In genomic region chr8:108246934-108247417, GRCm38 (mm10) we compare ENCODE assay signal across 13 mouse cellular contexts.
DNase-seq lines count a peak whose midpoint lies in the region; ATAC-seq lines count a peak whose summit lies in the region.
"Had no signal": no experiment of that assay in that cellular context is flagged by ENCODE, and none has a peak within 500 bp of the region (broad histone marks: within the 10 kb centered on the region; RNA-seq: fewer than 3 reads in every experiment).

No protein-coding gene starts in this region.

- H3K9ac ChIP-seq in forebrain, embryonic 13.5 days, result peak overlapping the region; percentile 30; the same call in 1 of the 2 replicates
- no peak overlapping the region for H3K9ac ChIP-seq in hindbrain, embryonic 15.5 days
- peak overlapping the region; percentile 48; the same call in 1 of the 2 replicates for H3K9ac ChIP-seq in midbrain, embryonic 16.5 days (ENCODE audit: low read depth, low read length)
- H3K9ac ChIP-seq: heart, embryonic 13.5 days; liver, embryonic 13.5 days had no signal

- H3K27me3 ChIP-seq in heart, embryonic 10.5 days (ENCODE audit: insufficient read depth, poor library complexity, severe bottlenecking), result no peaks in the 10 kb centered on the region
- H3K27me3 ChIP-seq in forebrain, embryonic 13.5 days, result peaks cover 24% of the 10 kb centered on the region
- H3K27me3 ChIP-seq in hindbrain, embryonic 15.5 days, result 0 out of 2 replicates have a peak, but pooled peaks cover 6% of the 10 kb centered on the region
- no peaks in the 10 kb centered on the region for H3K27me3 ChIP-seq in midbrain, embryonic 16.5 days (ENCODE audit: control insufficient read depth, insufficient read depth, low read depth, low read length)
- H3K27me3 ChIP-seq: heart, embryonic 13.5 days; liver, embryonic 13.5 days had no signal

- peaks cover 13% of the 10 kb centered on the region; the same call in 1 of the 2 replicates for H3K4me1 ChIP-seq in heart, embryonic 10.5 days
- H3K4me1 ChIP-seq in forebrain, embryonic 13.5 days, result peaks cover 43% of the 10 kb centered on the region
- peaks cover 33% of the 10 kb centered on the region for H3K4me1 ChIP-seq in hindbrain, embryonic 15.5 days (replicated peaks)
- peaks cover 31% of the 10 kb centered on the region for H3K4me1 ChIP-seq in midbrain, embryonic 16.5 days (ENCODE audit: control insufficient read depth, insufficient read depth, low read length)
- H3K4me1 ChIP-seq: liver, embryonic 13.5 days had no signal

- no peaks in the 10 kb centered on the region for H3K36me3 ChIP-seq in heart, embryonic 10.5 days
- no peaks in the 10 kb centered on the region for H3K36me3 ChIP-seq in forebrain, embryonic 13.5 days (ENCODE audit: poor library complexity, severe bottlenecking)
- no peaks in the 10 kb centered on the region for H3K36me3 ChIP-seq in hindbrain, embryonic 15.5 days
- H3K36me3 ChIP-seq in midbrain, embryonic 16.5 days (ENCODE audit: control insufficient read depth, insufficient read depth, low read length), result no peaks in the 10 kb centered on the region
- H3K36me3 ChIP-seq: heart, embryonic 13.5 days; liver, embryonic 13.5 days had no signal

- ATAC-seq in forebrain, embryonic 13.5 days, result no peak
- ATAC-seq in hindbrain, embryonic 15.5 days (ENCODE audit: low FRiP score, low read depth), result no peak
- 0 out of 2 replicates have a peak, but pooled peaks have one; percentile 5 for ATAC-seq in midbrain, embryonic 16.5 days

- H3K27ac ChIP-seq in heart, embryonic 10.5 days, result 0 out of 2 replicates have a peak overlapping the region, but pooled peaks have one; percentile 10
- peak overlapping the region; percentile 90 for H3K27ac ChIP-seq in forebrain, embryonic 13.5 days
- peak overlapping the region; percentile 75; the same call in 1 of the 2 replicates for H3K27ac ChIP-seq in hindbrain, embryonic 15.5 days (replicated peaks)
- peak overlapping the region; percentile 88 for H3K27ac ChIP-seq in midbrain, embryonic 16.5 days (ENCODE audit: low read length)
- H3K27ac ChIP-seq: gastrocnemius, adult 2 months; heart, embryonic 13.5 days; kidney, postnatal 0 days; liver, embryonic 13.5 days; stomach, postnatal 0 days had no signal

- H3K4me2 ChIP-seq in forebrain, embryonic 13.5 days, result peak overlapping the region; percentile 57
- H3K4me2 ChIP-seq in hindbrain, embryonic 15.5 days, result no peak overlapping the region
- H3K4me2 ChIP-seq in midbrain, embryonic 16.5 days (ENCODE audit: low read length), result 0 out of 2 replicates have a peak overlapping the region, but pooled peaks have one; percentile 45
- H3K4me2 ChIP-seq: liver, embryonic 13.5 days had no signal

- no peaks in the 10 kb centered on the region for H3K9me3 ChIP-seq in heart, embryonic 10.5 days
- H3K9me3 ChIP-seq in forebrain, embryonic 13.5 days (replicated peaks), result no peaks in the 10 kb centered on the region
- H3K9me3 ChIP-seq in hindbrain, embryonic 15.5 days, result no peaks in the 10 kb centered on the region
- H3K9me3 ChIP-seq in midbrain, embryonic 16.5 days (replicated peaks; ENCODE audit: control insufficient read depth, low read length, poor library complexity, severe bottlenecking), result no peaks in the 10 kb centered on the region
- H3K9me3 ChIP-seq: heart, embryonic 13.5 days; liver, embryonic 13.5 days had no signal

- intact Hi-C loops in left cerebral cortex, postnatal 14 days (cut with DNase I), result loop anchor here (5.0 kb wide), 1 partner anchor 300 kb away; no protein-coding TSS in a partner anchor

- WGBS in heart, embryonic 10.5 days, result 72% methylated on average over 7 of the region's 7 CpGs
- 15% methylated on average over 7 of the region's 7 CpGs for WGBS in forebrain, embryonic 13.5 days
- WGBS in hindbrain, embryonic 15.5 days, result 26% methylated on average over 7 of the region's 7 CpGs
- 24% methylated on average over 7 of the region's 7 CpGs for WGBS in midbrain, embryonic 16.5 days

- no peak overlapping the region for H3K4me3 ChIP-seq in heart, embryonic 10.5 days
- H3K4me3 ChIP-seq in forebrain, embryonic 13.5 days, result no peak overlapping the region
- no peak overlapping the region for H3K4me3 ChIP-seq in hindbrain, embryonic 15.5 days
- no peak overlapping the region for H3K4me3 ChIP-seq in midbrain, embryonic 16.5 days (ENCODE audit: low read depth, low read length)
- H3K4me3 ChIP-seq: gastrocnemius, adult 2 months; heart, embryonic 13.5 days; liver, embryonic 13.5 days had no signal

- no peak for DNase-seq in heart, embryonic 10.5 days (ENCODE audit: low spot score)
- no peak for DNase-seq in heart, adult 18-20 months
- no peak for DNase-seq in left cerebral cortex, postnatal 14 days (ENCODE audit: low spot score in 2 of 2)
- no peak for DNase-seq in urinary bladder, adult 18-20 months (ENCODE audit: low spot score in 2 of 2)
- no peak for DNase-seq in urinary bladder, postnatal 25 days (ENCODE audit: low spot score)
- DNase-seq: gastrocnemius, adult 2 months; liver, embryonic 13.5 days had no signal

Comparison
In these comparisons a context has a peak if more than half of its experiments do, and no peak if none do; other contexts are left out.
1. H3K27ac ChIP-seq: peak in every context shown above with its lines; median percentile 90 in forebrain, embryonic 13.5 days; 88 in midbrain, embryonic 16.5 days; 75 in hindbrain, embryonic 15.5 days; 10 in heart, embryonic 10.5 days.